In genomic region chr4:29414616-29415015, GRCm38 (mm10) we compare ENCODE assay signal across 30 mouse cellular contexts.
A peak's percentile ranks its signal among the peaks of the same experiment; 100 is the strongest.
DNase-seq lines count a peak whose midpoint lies in the region; ATAC-seq and TF ChIP-seq lines count a peak whose summit lies in the region.
"Had no signal": no experiment of that assay in that cellular context is flagged by ENCODE, and none has a peak within 500 bp of the region (broad histone marks: within the 10 kb centered on the region; RNA-seq: fewer than 3 reads in every experiment).

No protein-coding gene starts in this region.

- H3K9ac ChIP-seq in hindbrain, postnatal 0 days (replicated peaks; ENCODE audit: low read length), result no peak overlapping the region
- no peak overlapping the region for H3K9ac ChIP-seq in hindbrain, embryonic 16.5 days (ENCODE audit: low read depth, low read length)
- H3K9ac ChIP-seq: embryonic facial prominence, embryonic 12.5 days; heart, embryonic 12.5 days; hindbrain, embryonic 13.5 days; liver, embryonic 12.5 days; liver, postnatal 0 days had no signal

- no peaks in the 10 kb centered on the region for H3K9me3 ChIP-seq in hindbrain, postnatal 0 days (ENCODE audit: low read length)
- no peaks in the 10 kb centered on the region for H3K9me3 ChIP-seq in hindbrain, embryonic 16.5 days (ENCODE audit: control insufficient read depth, low read length)
- H3K9me3 ChIP-seq: embryonic facial prominence, embryonic 12.5 days; heart, embryonic 12.5 days; hindbrain, embryonic 13.5 days; liver, embryonic 12.5 days had no signal

- no peak overlapping the region for H3K27ac ChIP-seq in hindbrain, postnatal 0 days
- H3K27ac ChIP-seq in hindbrain, embryonic 16.5 days (ENCODE audit: low read depth, low read length), result no peak overlapping the region
- H3K27ac ChIP-seq: embryonic facial prominence, embryonic 12.5 days; gastrocnemius, adult 2 months; heart, adult 2 months; hindbrain, embryonic 13.5 days; layer of hippocampus, adult 2 months; liver, embryonic 12.5 days; stomach, postnatal 0 days had no signal

- H3K4me1 ChIP-seq in hindbrain, postnatal 0 days (ENCODE audit: insufficient read depth, low read length), result no peaks in the 10 kb centered on the region
- no peaks in the 10 kb centered on the region for H3K4me1 ChIP-seq in hindbrain, embryonic 16.5 days (ENCODE audit: control insufficient read depth, insufficient read depth, low read depth, low read length)
- H3K4me1 ChIP-seq: embryonic facial prominence, embryonic 12.5 days; hindbrain, embryonic 13.5 days; liver, embryonic 12.5 days had no signal

- no peak for DNase-seq in hindbrain, postnatal 0 days (ENCODE audit: low spot score)
- DNase-seq in left cerebral cortex, adult 9 months (ENCODE audit: low spot score in 2 of 2), result peak; percentile 2 to 24
- DNase-seq in left cerebral cortex, postnatal 14 days (ENCODE audit: low spot score in 2 of 2), result no peak
- DNase-seq in brain, adult 2 months (ENCODE audit: low read depth, low spot score), result peak; percentile 66
- DNase-seq in right cerebral cortex, postnatal 36 days (ENCODE audit: low spot score in 2 of 2), result peak; percentile 5 to 31
- no peak for DNase-seq in thymus, postnatal 36 days
- DNase-seq: adrenal gland, postnatal 14 days; cerebellum, adult 11-12 months; cerebellum, adult 9-11 months; embryo, embryonic 11 days; gastrocnemius, adult 2 months; heart, adult 2 months; heart, postnatal 4 days; kidney, adult 9 months; kidney, postnatal 25 days; liver, postnatal 0 days; lung, postnatal 36 days; thymus, adult 2 months; thymus, postnatal 4 days had no signal

- intact Hi-C loops in left cerebral cortex, postnatal 14 days (cut with DNase I), result no loop called here

- H3K4me2 ChIP-seq in hindbrain, postnatal 0 days (ENCODE audit: low read depth, low read length), result no peak overlapping the region
- no peak overlapping the region for H3K4me2 ChIP-seq in hindbrain, embryonic 16.5 days (ENCODE audit: low read length)
- H3K4me2 ChIP-seq: embryonic facial prominence, embryonic 12.5 days; heart, embryonic 12.5 days; hindbrain, embryonic 13.5 days; liver, embryonic 12.5 days; midbrain, embryonic 11.5 days had no signal

- H3K27me3 ChIP-seq in hindbrain, postnatal 0 days (ENCODE audit: insufficient read depth, low read length), result no peaks in the 10 kb centered on the region
- H3K27me3 ChIP-seq in hindbrain, embryonic 16.5 days (replicated peaks; ENCODE audit: control insufficient read depth, insufficient read depth, low read length), result no peaks in the 10 kb centered on the region
- H3K27me3 ChIP-seq: embryonic facial prominence, embryonic 12.5 days; heart, embryonic 12.5 days; hindbrain, embryonic 13.5 days; liver, embryonic 12.5 days had no signal

- no peak overlapping the region for H3K4me3 ChIP-seq in hindbrain, postnatal 0 days (ENCODE audit: low read length)
- no peak overlapping the region for H3K4me3 ChIP-seq in hindbrain, embryonic 16.5 days (ENCODE audit: low read length)
- H3K4me3 ChIP-seq: embryonic facial prominence, embryonic 12.5 days; gastrocnemius, adult 2 months; heart, adult 2 months; heart, embryonic 12.5 days; hindbrain, embryonic 13.5 days; layer of hippocampus, adult 2 months; liver, embryonic 12.5 days had no signal

- H3K36me3 ChIP-seq in hindbrain, postnatal 0 days (ENCODE audit: insufficient read depth, low read length), result no peaks in the 10 kb centered on the region
- H3K36me3 ChIP-seq in hindbrain, embryonic 16.5 days (ENCODE audit: control insufficient read depth, insufficient read depth, low read length), result no peaks in the 10 kb centered on the region
- H3K36me3 ChIP-seq: embryonic facial prominence, embryonic 12.5 days; heart, embryonic 12.5 days; hindbrain, embryonic 13.5 days; liver, embryonic 12.5 days had no signal

- WGBS in hindbrain, postnatal 0 days, result 92% methylated on average over 8 of the region's 8 CpGs
- 91% methylated on average over 8 of the region's 8 CpGs for WGBS in hindbrain, embryonic 16.5 days

- TF ChIP-seq CTCF in hindbrain, postnatal 0 days (IDR thresholded peaks at IDR 0.05; ENCODE audit: low read depth), result no peak

- peak; percentile 40; the same call in 1 of the 2 replicates for ATAC-seq in hindbrain, postnatal 0 days
- no peak for ATAC-seq in hindbrain, embryonic 16.5 days
- ATAC-seq: CD4-positive, CD25-positive, alpha-beta regulatory T cell, adult 4 months; forebrain, embryonic 16.5 days; liver, embryonic 12.5 days; liver, postnatal 0 days; midbrain, embryonic 16.5 days had no signal

Comparison
In these comparisons a context has a peak if more than half of its experiments do, and no peak if none do; other contexts are left out.
1. DNase-seq: peak in left cerebral cortex, adult 9 months (2 of 2), brain, adult 2 months (single experiment) and right cerebral cortex, postnatal 36 days (2 of 2); none in hindbrain, postnatal 0 days (single experiment), left cerebral cortex, postnatal 14 days (0 of 2) and thymus, postnatal 36 days (0 of 2).